Mouse (Mus musculus): ENCODE measurements at regions not wholly inside any gene's neighbourhood (a gene's known extent, or its start where the extent isn't known, plus 50 kb on each side); places are given as distances from the start of the nearest gene placed in this dataset.

DNA sequence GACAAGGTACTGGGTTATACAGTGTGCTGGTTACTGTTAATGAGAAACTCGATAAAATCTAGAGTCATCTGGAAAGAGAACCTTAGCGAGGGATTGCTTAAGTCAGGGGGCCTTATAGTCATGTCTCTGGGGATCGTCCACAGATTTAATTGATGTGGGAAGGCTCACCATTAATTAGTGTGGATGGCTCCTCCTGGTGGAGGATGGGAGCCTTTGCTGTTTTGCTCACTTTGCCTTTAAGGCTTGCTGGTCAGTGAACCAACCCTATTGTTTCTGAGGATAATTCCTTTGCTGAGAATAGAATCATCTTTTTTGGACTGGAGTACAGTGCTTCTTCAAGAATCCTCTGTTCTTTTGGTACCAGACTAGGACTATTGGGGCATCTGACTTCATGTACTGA is 139.3 kb downstream of the Sec23ip start:
- WGBS: 67% methylated on average over 3 of the region's 3 CpGs
- Histone ChIP-seq H3K4me3 (replicated peaks; ENCODE audit: low read length) (no peak overlapping the region), H3K36me3 (ENCODE audit: control insufficient read depth, insufficient read depth, low read length) (no peaks in the 10 kb centered on the region), H3K9me3 (ENCODE audit: control insufficient read depth, low read length) (no peaks in the 10 kb centered on the region), H3K27me3 (ENCODE audit: control insufficient read depth, insufficient read depth, low read length) (no peaks in the 10 kb centered on the region), H3K4me2 (replicated peaks; ENCODE audit: low read depth, low read length, severe bottlenecking) (no peak overlapping the region), H3K9ac (ENCODE audit: low read depth, low read length, severe bottlenecking) (no peak overlapping the region), H3K27ac (replicated peaks; ENCODE audit: low read depth, low read length) (no peak overlapping the region), H3K4me1 (ENCODE audit: control insufficient read depth, insufficient read depth, low read length) (no peaks in the 10 kb centered on the region)
- TF ChIP-seq POLR2A (IDR thresholded peaks at IDR 0.05; ENCODE audit: borderline replicate concordance, extremely low read depth, insufficient read depth, insufficient read length): no peak
- DNase-seq (ENCODE audit: low spot score): no peak
- no peak for ATAC-seq (ENCODE audit: low FRiP score, low read depth)

- Histone ChIP-seq H3K9ac (ENCODE audit: low read depth, low read length, severe bottlenecking) (no peak overlapping the region), H3K4me2 (replicated peaks; ENCODE audit: low read depth, low read length, severe bottlenecking) (no peak overlapping the region)
- 93% methylated on average over 4 of the region's 4 CpGs for WGBS
Observed at GRCm38 (mm10) chr7:128885551-128885950, 140.8 kb downstream of the Sec23ip start.

DNA sequence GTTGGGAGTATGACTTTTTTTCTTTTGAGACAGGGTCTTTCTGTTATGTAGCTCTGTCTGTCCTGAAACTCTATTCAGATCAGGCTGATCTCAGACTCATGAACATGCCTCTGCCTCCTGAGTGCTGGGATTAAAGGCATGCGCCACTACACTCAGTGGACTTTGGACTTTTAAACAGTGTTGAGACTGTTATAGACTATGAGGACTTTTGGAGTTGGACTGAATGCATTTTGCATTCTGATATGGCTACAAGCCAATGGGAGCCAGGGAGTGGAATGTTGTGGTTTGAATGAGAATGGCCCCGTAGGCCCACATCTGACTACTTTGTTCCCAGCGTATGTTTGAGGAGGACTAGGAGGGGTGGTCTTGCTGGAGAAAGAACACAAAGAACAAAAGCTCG is 165.4 kb downstream of the Sec23ip start:
- no peak overlapping the region for H3K9ac ChIP-seq (ENCODE audit: low read depth, low read length, severe bottlenecking)

More at GRCm38 (mm10) chr7:128885551-128885950, 140.8 kb downstream of the Sec23ip start:
- ATAC-seq (ENCODE audit: low FRiP score, low read depth) (no peak), DNase-seq (ENCODE audit: low spot score) (no peak)
- H3K9me3 ChIP-seq (ENCODE audit: control insufficient read depth, low read length): no peaks in the 10 kb centered on the region
- no peaks in the 10 kb centered on the region for H3K4me1 ChIP-seq (ENCODE audit: control insufficient read depth, insufficient read depth, low read length)
- TF ChIP-seq POLR2A (IDR thresholded peaks at IDR 0.05; ENCODE audit: borderline replicate concordance, extremely low read depth, insufficient read depth, insufficient read length): no peak
- H3K36me3 ChIP-seq (ENCODE audit: control insufficient read depth, insufficient read depth, low read length): no peaks in the 10 kb centered on the region
- no peak overlapping the region for H3K27ac ChIP-seq (replicated peaks; ENCODE audit: low read depth, low read length)
- H3K4me3 ChIP-seq (replicated peaks; ENCODE audit: low read length): no peak overlapping the region
- no peaks in the 10 kb centered on the region for H3K27me3 ChIP-seq (ENCODE audit: control insufficient read depth, insufficient read depth, low read length)

GRCm38 (mm10) chr7:128937976-128938730 is 193.4 kb downstream of the Sec23ip start:
- no peaks in the 10 kb centered on the region for H3K36me3 ChIP-seq (ENCODE audit: control insufficient read depth, insufficient read depth, low read length)
- H3K4me2 ChIP-seq (replicated peaks; ENCODE audit: low read depth, low read length, severe bottlenecking): no peak overlapping the region
- no peak overlapping the region for H3K4me3 ChIP-seq (replicated peaks; ENCODE audit: low read length)
- ATAC-seq (ENCODE audit: low FRiP score, low read depth) (no peak), DNase-seq (ENCODE audit: low spot score) (peak; percentile 74)
- H3K9ac ChIP-seq (ENCODE audit: low read depth, low read length, severe bottlenecking): no peak overlapping the region
- no peaks in the 10 kb centered on the region for H3K9me3 ChIP-seq (ENCODE audit: control insufficient read depth, low read length)
- H3K27ac ChIP-seq (replicated peaks; ENCODE audit: low read depth, low read length): no peak overlapping the region
- no peaks in the 10 kb centered on the region for H3K27me3 ChIP-seq (ENCODE audit: control insufficient read depth, insufficient read depth, low read length)
- H3K4me1 ChIP-seq (ENCODE audit: control insufficient read depth, insufficient read depth, low read length): no peaks in the 10 kb centered on the region
- TF ChIP-seq POLR2A (IDR thresholded peaks at IDR 0.05; ENCODE audit: borderline replicate concordance, extremely low read depth, insufficient read depth, insufficient read length): no peak
- WGBS: 42% methylated on average over 6 of the region's 6 CpGs

More for the DNA sequence above, 165.4 kb downstream of the Sec23ip start:
- Histone ChIP-seq H3K27me3 (ENCODE audit: control insufficient read depth, insufficient read depth, low read length) (no peaks in the 10 kb centered on the region), H3K9me3 (ENCODE audit: control insufficient read depth, low read length) (no peaks in the 10 kb centered on the region), H3K4me2 (replicated peaks; ENCODE audit: low read depth, low read length, severe bottlenecking) (no peak overlapping the region), H3K4me1 (ENCODE audit: control insufficient read depth, insufficient read depth, low read length) (no peaks in the 10 kb centered on the region), H3K4me3 (replicated peaks; ENCODE audit: low read length) (no peak overlapping the region), H3K27ac (replicated peaks; ENCODE audit: low read depth, low read length) (no peak overlapping the region), H3K36me3 (ENCODE audit: control insufficient read depth, insufficient read depth, low read length) (no peaks in the 10 kb centered on the region)
- DNase-seq (ENCODE audit: low spot score) (no peak), ATAC-seq (ENCODE audit: low FRiP score, low read depth) (no peak)
- no peak for TF ChIP-seq POLR2A (IDR thresholded peaks at IDR 0.05; ENCODE audit: borderline replicate concordance, extremely low read depth, insufficient read depth, insufficient read length)
- 84% methylated on average over 4 of the region's 4 CpGs for WGBS

- Histone ChIP-seq H3K4me2 (replicated peaks; ENCODE audit: low read depth, low read length, severe bottlenecking) (no peak overlapping the region), H3K9me3 (ENCODE audit: control insufficient read depth, low read length) (no peaks in the 10 kb centered on the region), H3K9ac (ENCODE audit: low read depth, low read length, severe bottlenecking) (no peak overlapping the region), H3K4me1 (ENCODE audit: control insufficient read depth, insufficient read depth, low read length) (no peaks in the 10 kb centered on the region), H3K4me3 (replicated peaks; ENCODE audit: low read length) (no peak overlapping the region), H3K27ac (replicated peaks; ENCODE audit: low read depth, low read length) (no peak overlapping the region), H3K27me3 (ENCODE audit: control insufficient read depth, insufficient read depth, low read length) (no peaks in the 10 kb centered on the region), H3K36me3 (ENCODE audit: control insufficient read depth, insufficient read depth, low read length) (no peaks in the 10 kb centered on the region)
- DNase-seq (ENCODE audit: low spot score): no peak
- TF ChIP-seq POLR2A (IDR thresholded peaks at IDR 0.05; ENCODE audit: borderline replicate concordance, extremely low read depth, insufficient read depth, insufficient read length): no peak
- 82% methylated on average over 5 of the region's 5 CpGs for WGBS
- no peak for ATAC-seq (ENCODE audit: low FRiP score, low read depth)
Observed at GRCm38 (mm10) chr7:128960575-128960974, 215.8 kb downstream of the Sec23ip start.
